Mouse (Mus musculus) ES-CJ7 (cell line): Measurements from ENCODE around the gene Heatr9.

Experiments used
- DNase-seq: peaks from one replicate; pipeline ENCODE4 v3.0.0; 2011; ENCODE audit warnings: low read depth, low spot score

The Heatr9 gene

GRCm38 (mm10) chr11:83533192-83533591 lies 11.2 kb upstream of the Heatr9 start:
- DNase-seq, result no peak

- no peak for DNase-seq
These were observed 8.4 kb upstream of the Heatr9 start, which contains the start of gene Ccl5 for GRCm38 (mm10) chr11:83530360-83530759. Gene Ccl5, minus strand, starts transcription at chr11:83530518.

- DNase-seq, result no peak
These were observed 7.0 kb upstream of the Heatr9 start for GRCm38 (mm10) chr11:83529024-83529423.

- DNase-seq, result peak; percentile 56
These were observed 3.6 kb downstream of the Heatr9 start for GRCm38 (mm10) chr11:83518371-83518770.

GRCm38 (mm10) chr11:83517153-83517552 lies 4.8 kb downstream of the Heatr9 start:
- DNase-seq, result no peak

- no peak for DNase-seq
These were observed 12.5 kb downstream of the Heatr9 start for GRCm38 (mm10) chr11:83509521-83509920.

GRCm38 (mm10) chr11:83504308-83504707 lies 17.7 kb downstream of the Heatr9 start:
- no peak for DNase-seq

GRCm38 (mm10) chr11:83495571-83495970 lies 26.4 kb downstream of the Heatr9 start:
- peak; percentile 93 for DNase-seq

GRCm38 (mm10) chr11:83491488-83491887 lies 30.5 kb downstream of the Heatr9 start:
- peak; percentile 48 for DNase-seq

GRCm38 (mm10) chr11:83473235-83474016 lies 48.5 kb downstream of the Heatr9 start:
- DNase-seq, result peak; percentile 50

- peak; percentile 99 for DNase-seq
These were observed 49.4 kb downstream of the Heatr9 start, which contains the start of gene Taf15 for GRCm38 (mm10) chr11:83472324-83473234. Gene Taf15, plus strand, starts transcription at chr11:83473086.

GRCm38 (mm10) chr11:83471766-83472165 lies 50.2 kb downstream of the Heatr9 start:
- DNase-seq, result no peak

- DNase-seq, result no peak
These were observed 53.2 kb downstream of the Heatr9 start for GRCm38 (mm10) chr11:83468765-83469164.

- DNase-seq, result no peak
These were observed 54.8 kb downstream of the Heatr9 start for GRCm38 (mm10) chr11:83467120-83467652.

- no peak for DNase-seq
These were observed 56.0 kb downstream of the Heatr9 start for GRCm38 (mm10) chr11:83465976-83466375.

- no peak for DNase-seq
These were observed 59.2 kb downstream of the Heatr9 start, which contains the start of gene Mmp28 for GRCm38 (mm10) chr11:83462711-83463244. Gene Mmp28, minus strand, starts transcription at chr11:83463071.
